8 mouse cellular contexts compared by ENCODE assay signal in genomic region chr7:45935114-45935513, GRCm38 (mm10). TPM values are rescaled to one million over a fixed set of nuclear protein-coding genes. Genes with fewer than 3 reads are reported as not detected.
A peak's percentile ranks its signal among the peaks of the same experiment; 100 is the strongest.
DNase-seq lines count a peak whose midpoint lies in the region; ATAC-seq lines count a peak whose summit lies in the region.

No protein-coding gene starts in this region.

- H3K27me3 ChIP-seq in embryonic facial prominence, embryonic 10.5 days (replicated peaks; ENCODE audit: low read depth, poor library complexity, severe bottlenecking): no peaks in the 10 kb centered on the region
- H3K27me3 ChIP-seq in hindbrain, embryonic 15.5 days: no peaks in the 10 kb centered on the region
- no peaks in the 10 kb centered on the region for H3K27me3 ChIP-seq in limb, embryonic 11.5 days (ENCODE audit: control insufficient read depth, insufficient read depth, low read length)

- H3K4me2 ChIP-seq in hindbrain, embryonic 15.5 days: no peak overlapping the region
- H3K4me2 ChIP-seq in limb, embryonic 11.5 days (ENCODE audit: low read depth, severe bottlenecking): no peak overlapping the region

- peak; percentile 44 for DNase-seq in right cerebral cortex, adult 18-20 months
- no peak for DNase-seq in right cerebral cortex, postnatal 36 days (ENCODE audit: low spot score in 2 of 2)
- DNase-seq in ZHBTc4 (ENCODE audit: low read depth, low spot score): peak; percentile 63
- peak; percentile 77 for DNase-seq in embryonic facial prominence, embryonic 10.5 days (ENCODE audit: low spot score)
- DNase-seq in limb, embryonic 11.5 days (ENCODE audit: low spot score): peak; percentile 78
- peak; percentile 69 to 80 for DNase-seq in natural killer cell, adult 2 months (ENCODE audit: low spot score in 2 of 2)

- H3K36me3 ChIP-seq in embryonic facial prominence, embryonic 10.5 days (replicated peaks): 0 out of 2 replicates have a peak, but pooled peaks cover 8% of the 10 kb centered on the region
- no peaks in the 10 kb centered on the region for H3K36me3 ChIP-seq in hindbrain, embryonic 15.5 days
- H3K36me3 ChIP-seq in limb, embryonic 11.5 days (ENCODE audit: control insufficient read depth, insufficient read depth, low read length): no peaks in the 10 kb centered on the region

- peak; percentile 61; the same call in 1 of the 2 replicates for ATAC-seq in hindbrain, embryonic 15.5 days (ENCODE audit: low FRiP score, low read depth)
- peak; percentile 67; the same call in 1 of the 2 replicates for ATAC-seq in limb, embryonic 11.5 days (ENCODE audit: insufficient number of reproducible peaks, low FRiP score, low TSS enrichment, low read depth)
- ATAC-seq in frontal cortex, adult (ENCODE audit: low TSS enrichment): no peak

- no peaks in the 10 kb centered on the region for H3K4me1 ChIP-seq in embryonic facial prominence, embryonic 10.5 days
- H3K4me1 ChIP-seq in hindbrain, embryonic 15.5 days (replicated peaks): no peaks in the 10 kb centered on the region
- H3K4me1 ChIP-seq in limb, embryonic 11.5 days (ENCODE audit: control insufficient read depth, insufficient read depth, low read length): no peaks in the 10 kb centered on the region

- H3K9ac ChIP-seq in hindbrain, embryonic 15.5 days: no peak overlapping the region
- no peak overlapping the region for H3K9ac ChIP-seq in limb, embryonic 11.5 days (ENCODE audit: low read length)

- no peak overlapping the region for H3K4me3 ChIP-seq in embryonic facial prominence, embryonic 10.5 days
- no peak overlapping the region for H3K4me3 ChIP-seq in hindbrain, embryonic 15.5 days
- H3K4me3 ChIP-seq in limb, embryonic 11.5 days (ENCODE audit: low read depth, low read length): no peak overlapping the region

- H3K9me3 ChIP-seq in embryonic facial prominence, embryonic 10.5 days: 0 out of 2 replicates have a peak, but pooled peaks cover 9% of the 10 kb centered on the region
- no peaks in the 10 kb centered on the region for H3K9me3 ChIP-seq in hindbrain, embryonic 15.5 days
- H3K9me3 ChIP-seq in limb, embryonic 11.5 days (ENCODE audit: control insufficient read depth, low read length): no peaks in the 10 kb centered on the region; the same call in 1 of the 2 replicates

- no peak overlapping the region for H3K27ac ChIP-seq in embryonic facial prominence, embryonic 10.5 days (replicated peaks)
- no peak overlapping the region for H3K27ac ChIP-seq in hindbrain, embryonic 15.5 days (replicated peaks)
- H3K27ac ChIP-seq in limb, embryonic 11.5 days (replicated peaks; ENCODE audit: low read depth, low read length): no peak overlapping the region

- 33% methylated on average over 7 of the region's 7 CpGs for whole genome bisulfite sequencing in embryonic facial prominence, embryonic 10.5 days
- WGBS in hindbrain, embryonic 15.5 days: 27% methylated on average over 7 of the region's 7 CpGs
- 35% methylated on average over 7 of the region's 7 CpGs for WGBS in limb, embryonic 11.5 days

RNA-seq across cellular contexts. Expression of gene Ccdc114, which starts 11.2 kb away (rescaled TPM):
- 4.6 and 6.8 TPM in 2 replicates for polyA plus RNA-seq in embryonic facial prominence, embryonic 10.5 days (2016; fragmentation: Nextera tagmentation; extraction: Ambion mirVana)
- polyA plus RNA-seq in hindbrain, embryonic 15.5 days (2015; fragmentation: Nextera tagmentation; extraction: Ambion mirVana): 6.6 and 8.5 TPM in 2 replicates
- polyA plus RNA-seq in limb, embryonic 11.5 days (2014; fragmentation: Nextera tagmentation; extraction: Ambion mirVana): 3.8 and 4.7 TPM in 2 replicates

RNA-seq across cellular contexts. Expression of gene Emp3, which starts 13.9 kb away (rescaled TPM):
- polyA plus RNA-seq in embryonic facial prominence, embryonic 10.5 days (2016; fragmentation: Nextera tagmentation; extraction: Ambion mirVana): 9.9 and 15.6 TPM in 2 replicates
- polyA plus RNA-seq in hindbrain, embryonic 15.5 days (2015; fragmentation: Nextera tagmentation; extraction: Ambion mirVana): 34.1 and 43.6 TPM in 2 replicates
- 30.3 and 35.9 TPM in 2 replicates for polyA plus RNA-seq in limb, embryonic 11.5 days (2014; fragmentation: Nextera tagmentation; extraction: Ambion mirVana)

RNA-seq across cellular contexts. Expression of gene Tmem143, which starts 38.4 kb away (rescaled TPM):
- polyA plus RNA-seq in embryonic facial prominence, embryonic 10.5 days (2016; fragmentation: Nextera tagmentation; extraction: Ambion mirVana): 4.5 and 5.5 TPM in 2 replicates
- 6.7 and 8.5 TPM in 2 replicates for polyA plus RNA-seq in hindbrain, embryonic 15.5 days (2015; fragmentation: Nextera tagmentation; extraction: Ambion mirVana)
- 3.6 and 4.3 TPM in 2 replicates for polyA plus RNA-seq in limb, embryonic 11.5 days (2014; fragmentation: Nextera tagmentation; extraction: Ambion mirVana)

RNA-seq across cellular contexts. Expression of gene Syngr4, which starts 38.6 kb away (rescaled TPM):
- 1.2 and 1.3 TPM in 2 replicates for polyA plus RNA-seq in embryonic facial prominence, embryonic 10.5 days (2016; fragmentation: Nextera tagmentation; extraction: Ambion mirVana)
- 0.34 TPM in 1 of 2 replicates, not detected in the other for polyA plus RNA-seq in hindbrain, embryonic 15.5 days (2015; fragmentation: Nextera tagmentation; extraction: Ambion mirVana)
- 1.0 and 1.8 TPM in 2 replicates for polyA plus RNA-seq in limb, embryonic 11.5 days (2014; fragmentation: Nextera tagmentation; extraction: Ambion mirVana)

RNA-seq across cellular contexts. Expression of gene Grin2d, which starts 56.9 kb away (rescaled TPM):
- 0.09 and 0.20 TPM in 2 replicates for polyA plus RNA-seq in embryonic facial prominence, embryonic 10.5 days (2016; fragmentation: Nextera tagmentation; extraction: Ambion mirVana)
- 3.4 and 4.3 TPM in 2 replicates for polyA plus RNA-seq in hindbrain, embryonic 15.5 days (2015; fragmentation: Nextera tagmentation; extraction: Ambion mirVana)
- polyA plus RNA-seq in limb, embryonic 11.5 days (2014; fragmentation: Nextera tagmentation; extraction: Ambion mirVana): 0.07 TPM in 1 of 2 replicates, not detected in the other

Comparison
In these comparisons a context has a peak if more than half of its experiments do, and no peak if none do; other contexts are left out.
1. DNase-seq: peak in right cerebral cortex, adult 18-20 months (single experiment), ZHBTc4 (single experiment), embryonic facial prominence, embryonic 10.5 days (single experiment), limb, embryonic 11.5 days (single experiment) and natural killer cell, adult 2 months (2 of 2); none in right cerebral cortex, postnatal 36 days (0 of 2).